Comparison of ENCODE assay signal across 9 mouse cellular contexts in genomic region chr10:93777372-93777771, GRCm38 (mm10). TPM values are rescaled to one million over a fixed set of nuclear protein-coding genes. Genes with fewer than 3 reads are reported as not detected.
DNase-seq lines count a peak whose midpoint lies in the region; ATAC-seq and TF ChIP-seq lines count a peak whose summit lies in the region.
"Had no signal": no experiment of that assay in that cellular context is flagged by ENCODE, and none has a peak within 500 bp of the region (broad histone marks: within the 10 kb centered on the region; RNA-seq: fewer than 3 reads in every experiment).

No protein-coding gene starts in this region.

- no peak overlapping the region for H3K9ac ChIP-seq in kidney, embryonic 14.5 days (ENCODE audit: low read depth, low read length)
- H3K9ac ChIP-seq in midbrain, postnatal 0 days (replicated peaks; ENCODE audit: low read length, poor library complexity, severe bottlenecking), result no peak overlapping the region
- H3K9ac ChIP-seq: limb, embryonic 15.5 days had no signal

- no peak overlapping the region for H3K4me2 ChIP-seq in kidney, embryonic 14.5 days (replicated peaks; ENCODE audit: low read depth, low read length)
- no peak overlapping the region for H3K4me2 ChIP-seq in midbrain, postnatal 0 days (ENCODE audit: low read depth, low read length, poor library complexity, severe bottlenecking)
- H3K4me2 ChIP-seq: limb, embryonic 15.5 days had no signal

- no peaks in the 10 kb centered on the region for H3K36me3 ChIP-seq in kidney, embryonic 14.5 days (ENCODE audit: control insufficient read depth, insufficient read depth, low read length)
- H3K36me3 ChIP-seq in midbrain, postnatal 0 days (ENCODE audit: insufficient read depth, low read length), result no peaks in the 10 kb centered on the region
- H3K36me3 ChIP-seq: limb, embryonic 15.5 days had no signal

- TF ChIP-seq POLR2A in brain, embryonic 14.5 days (IDR thresholded peaks at IDR 0.05; ENCODE audit: borderline replicate concordance, extremely low read depth, insufficient read depth, insufficient read length, poor library complexity, severe bottlenecking), result no peak

- H3K4me3 ChIP-seq in kidney, embryonic 14.5 days (ENCODE audit: low read length), result no peak overlapping the region
- no peak overlapping the region for H3K4me3 ChIP-seq in midbrain, postnatal 0 days (ENCODE audit: low read depth, low read length)
- H3K4me3 ChIP-seq: limb, embryonic 15.5 days had no signal

- no peaks in the 10 kb centered on the region for H3K9me3 ChIP-seq in kidney, embryonic 14.5 days (ENCODE audit: control insufficient read depth, low read length)
- no peaks in the 10 kb centered on the region for H3K9me3 ChIP-seq in midbrain, postnatal 0 days (ENCODE audit: low read length)
- H3K9me3 ChIP-seq: limb, embryonic 15.5 days had no signal

- no peaks in the 10 kb centered on the region for H3K27me3 ChIP-seq in kidney, embryonic 14.5 days (ENCODE audit: control insufficient read depth, insufficient read depth, low read length)
- H3K27me3 ChIP-seq in midbrain, postnatal 0 days (ENCODE audit: insufficient read depth, low read length), result no peaks in the 10 kb centered on the region
- H3K27me3 ChIP-seq: limb, embryonic 15.5 days had no signal

- no peaks in the 10 kb centered on the region for H3K4me1 ChIP-seq in kidney, embryonic 14.5 days (ENCODE audit: control insufficient read depth, insufficient read depth, low read length)
- H3K4me1 ChIP-seq in midbrain, postnatal 0 days (ENCODE audit: insufficient read depth, low read length), result no peaks in the 10 kb centered on the region

- H3K27ac ChIP-seq in kidney, embryonic 14.5 days (ENCODE audit: low read depth, low read length), result no peak overlapping the region
- H3K27ac ChIP-seq in midbrain, postnatal 0 days (ENCODE audit: low read depth, low read length), result no peak overlapping the region
- H3K27ac ChIP-seq: limb, embryonic 15.5 days had no signal

- WGBS in kidney, embryonic 14.5 days, result 47% methylated on average over 7 of the region's 7 CpGs
- 51% methylated on average over 7 of the region's 7 CpGs for WGBS in midbrain, postnatal 0 days

- ATAC-seq in kidney, embryonic 14.5 days (ENCODE audit: low FRiP score, low TSS enrichment), result no peak
- ATAC-seq in erythroblast, adult 5-6 weeks (replicated peaks; ENCODE audit: low FRiP score, poor library complexity, severe bottlenecking), result peak; percentile 75; the same call in 1 of the 2 replicates
- ATAC-seq in midbrain, postnatal 0 days (ENCODE audit: low FRiP score), result no peak

- peak; percentile 63; the same call in 1 of the 2 replicates for TF ChIP-seq CTCF in brain, embryonic 14.5 days (IDR thresholded peaks at IDR 0.05; ENCODE audit: borderline replicate concordance, extremely low read depth, insufficient read depth, insufficient read length)
- peak; percentile 64 for TF ChIP-seq CTCF in midbrain, postnatal 0 days (IDR thresholded peaks at IDR 0.05)

- DNase-seq in kidney, adult 18-20 months, result peak; percentile 81
- DNase-seq in MEL-GATA-1-ER (ENCODE audit: extremely low read depth, low read depth), result peak; percentile 15
- DNase-seq in brain, embryonic 14.5 days (ENCODE audit: low read depth), result peak; percentile 56
- DNase-seq in layer of hippocampus, adult 8-10 months (ENCODE audit: low spot score in 2 of 2), result peak; percentile 16 to 68
- DNase-seq in midbrain, postnatal 0 days (ENCODE audit: low spot score), result peak; percentile 25
- DNase-seq in urinary bladder, postnatal 36 days (ENCODE audit: low spot score in 2 of 2), result peak; percentile 61 to 67

RNA-seq across cellular contexts. Expression of gene Usp44, which starts 54.0 kb away (rescaled TPM):
- polyA plus RNA-seq in kidney, embryonic 14.5 days (2014; fragmentation: Nextera tagmentation; extraction: Ambion mirVana), result 1.1 and 1.4 TPM in 2 replicates
- polyA plus RNA-seq in brain, embryonic 14.5 days (2012; rRNA removed), result 0.49 and 0.73 TPM in 2 replicates
- not detected in 2 replicates for total RNA-seq in erythroblast, adult 5-6 weeks (2015; ENCODE audit: low replicate concordance)
- total RNA-seq in erythroblast, adult 5-6 weeks (2017; ENCODE audit: low replicate concordance), result 0.28 TPM in 1 of 2 replicates, not detected in the other
- not detected for total RNA-seq in layer of hippocampus, adult 8-10 months (2022)
- total RNA-seq in midbrain, postnatal 0 days (2014; rRNA removed), result 0.05 and 0.09 TPM in 2 replicates
- polyA plus RNA-seq in midbrain, postnatal 0 days (2015; fragmentation: Nextera tagmentation; extraction: Ambion mirVana), result not detected in 2 replicates

Comparison
In these comparisons a context has a peak if more than half of its experiments do, and no peak if none do; other contexts are left out.
1. DNase-seq: peak in every context shown above with its lines; median percentile 81 in kidney, adult 18-20 months; 64 in urinary bladder, postnatal 36 days; 56 in brain, embryonic 14.5 days; 42 in layer of hippocampus, adult 8-10 months; 25 in midbrain, postnatal 0 days; 15 in MEL-GATA-1-ER.